Mouse (Mus musculus) G1E (cell line): ENCODE results near the gene Gstm5.
"Not testable (repeated sequence)": the region's sequence is repeated elsewhere in the genome, so short reads cannot be mapped to it uniquely, and the experiment has no call there.

Experiments used
- CTCF ChIP-seq: IDR thresholded peaks from 2 replicates; pipeline ENCODE4 v1.5.1; 2012; ENCODE audit warnings: low read depth, low read length, inconsistent platforms, mixed read lengths
- GATA1 ChIP-seq: IDR thresholded peaks from 2 replicates; pipeline ENCODE4 v1.6.1; 2012; ENCODE audit warnings: borderline replicate concordance, low read length, inconsistent platforms, mixed read lengths
- GATA2 ChIP-seq: IDR thresholded peaks from 2 replicates; pipeline ENCODE4 v1.6.1; 2012; ENCODE audit warnings: low read depth, low read length, inconsistent platforms, borderline replicate concordance
- POLR2AphosphoS5 ChIP-seq: IDR thresholded peaks from 2 replicates; pipeline ENCODE4 v1.6.1; 2012; ENCODE audit warnings: low read depth, low read length, inconsistent platforms; ENCODE audit not compliant: insufficient replicate concordance
- TAL1 ChIP-seq: conservative IDR thresholded peaks from 2 replicates; pipeline ENCODE4 v1.6.1; 2012; ENCODE audit warnings: low read depth, low read length, inconsistent platforms, mixed read lengths

- not testable (repeated sequence) for TF ChIP-seq POLR2AphosphoS5, CTCF, GATA1, TAL1, GATA2
Measured at GRCm38 (mm10) chr3:107861483-107861882, 34.1 kb upstream of the Gstm5 start.
